Mouse (Mus musculus): ENCODE measurements at regions not wholly inside any gene's neighbourhood (a gene's known extent, or its start where the extent isn't known, plus 50 kb on each side); places are given as distances from the start of the nearest gene placed in this dataset.

DNA sequence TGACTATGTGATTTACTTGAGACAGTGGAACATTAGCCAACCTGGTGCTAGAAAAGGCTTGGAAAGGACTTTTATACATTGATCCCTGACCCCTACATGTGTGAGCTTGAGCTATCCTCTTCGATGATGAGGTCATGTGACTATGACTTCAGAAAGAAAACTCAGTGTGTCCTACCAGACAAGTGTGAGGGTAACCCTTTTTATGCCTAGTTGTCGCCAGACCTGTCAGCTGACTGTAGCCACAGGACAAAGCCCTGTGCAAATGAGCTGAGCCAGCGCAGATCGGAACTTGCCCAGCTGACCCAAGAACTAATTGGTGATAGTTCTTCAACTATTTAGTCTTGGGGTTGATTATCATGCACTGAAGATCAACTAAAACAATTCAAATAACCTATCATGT lies 269.5 kb downstream of the Cyp26b1 start:
- TF ChIP-seq CTCF (IDR thresholded peaks at IDR 0.05; ENCODE audit: low read depth): no peak
- no peak for TF ChIP-seq EP300 (IDR thresholded peaks at IDR 0.05; ENCODE audit: low read depth)
